In genomic region chr1:130838288-130838687, GRCm38 (mm10) we compare ENCODE assay signal across 10 mouse cellular contexts. TPM values are rescaled to one million over a fixed set of nuclear protein-coding genes. Genes with fewer than 3 reads are reported as not detected.
A peak's percentile ranks its signal among the peaks of the same experiment; 100 is the strongest.
DNase-seq lines count a peak whose midpoint lies in the region; TF ChIP-seq lines count a peak whose summit lies in the region.
"Had no signal": no experiment of that assay in that cellular context is flagged by ENCODE, and none has a peak within 500 bp of the region (broad histone marks: within the 10 kb centered on the region; RNA-seq: fewer than 3 reads in every experiment).

No protein-coding gene starts in this region.

- WGBS in lung, adult 2 months = 33% methylated on average over 6 of the region's 6 CpGs

- no peak overlapping the region for H3K4me3 ChIP-seq in lung, adult 2 months (replicated peaks; ENCODE audit: extremely low read depth, low read depth, low read length)
- H3K4me3 ChIP-seq: embryonic facial prominence, embryonic 13.5 days; midbrain, embryonic 12.5 days had no signal

- peaks cover 2% of the 10 kb centered on the region; the same call in 1 of the 2 replicates for H3K4me1 ChIP-seq in lung, adult 2 months (ENCODE audit: control insufficient read depth, insufficient read depth, low read length)
- H3K4me1 ChIP-seq: embryonic facial prominence, embryonic 13.5 days; midbrain, embryonic 12.5 days had no signal

- no peak for TF ChIP-seq CTCF in lung, adult 2 months (IDR thresholded peaks at IDR 0.05; ENCODE audit: insufficient read depth, low read length)

- peak; percentile 9 for DNase-seq in adrenal gland, postnatal 10 days
- no peak for DNase-seq in adrenal gland, postnatal 36 days
- peak; percentile 23 to 47 for DNase-seq in lung, adult 18-20 months
- DNase-seq in lung, adult 2 months = no peak
- DNase-seq in lung, postnatal 14 days = peak; percentile 61
- peak; percentile 71 for DNase-seq in thymus, postnatal 4 days
- DNase-seq in adrenal gland, adult 8-10 months = no peak
- no peak for DNase-seq in cerebellum, adult 11-12 months

- no peak for TF ChIP-seq POLR2A in lung, adult 2 months (IDR thresholded peaks at IDR 0.05; ENCODE audit: borderline replicate concordance, extremely low read depth, low read depth, low read length)

RNA-seq across cellular contexts. Expression of gene Pigr, which starts 11.8 kb away (rescaled TPM):
- 1 to 10 TPM; 1.1 to 1.3 TPM for total RNA-seq in adrenal gland, postnatal 10 days (2021)
- under 1 TPM; 0.16 to 0.20 TPM for total RNA-seq in adrenal gland, postnatal 36 days (2021)
- polyA plus RNA-seq in lung, adult 2 months (2012; rRNA removed) = 15.2 and 21.6 TPM in 2 replicates
- under 1 TPM; 0.09 to 0.51 (median 0.35) TPM for total RNA-seq in adrenal gland, adult 8-10 months (2022)
- polyA plus RNA-seq: embryonic facial prominence, embryonic 13.5 days; midbrain, embryonic 12.5 days had no signal

RNA-seq across cellular contexts. Expression of gene Fcmr, which starts 27.2 kb away (rescaled TPM):
- total RNA-seq in adrenal gland, postnatal 10 days (2021) = 1 to 10 TPM; 3.4 to 4.1 TPM
- not detected for total RNA-seq in adrenal gland, postnatal 36 days (2021)
- 21.9 and 25.0 TPM in 2 replicates for polyA plus RNA-seq in lung, adult 2 months (2012; rRNA removed)
- 1 to 10 TPM in 1 of 4 experiments, under 1 TPM in 3; 0.70 to 1.0 (median 0.77) TPM for total RNA-seq in adrenal gland, adult 8-10 months (2022)
- polyA plus RNA-seq: embryonic facial prominence, embryonic 13.5 days had no signal

RNA-seq across cellular contexts. Expression of gene Fcamr, which starts 37.6 kb away (rescaled TPM):
- total RNA-seq in adrenal gland, postnatal 10 days (2021) = under 1 TPM; 0.15 to 0.24 TPM
- total RNA-seq in adrenal gland, postnatal 36 days (2021) = not detected
- polyA plus RNA-seq in lung, adult 2 months (2012; rRNA removed) = 0.71 and 1.3 TPM in 2 replicates
- under 1 TPM in 1 of 4 experiments, not detected in 3; 0.22 TPM for total RNA-seq in adrenal gland, adult 8-10 months (2022)
- polyA plus RNA-seq: embryonic facial prominence, embryonic 13.5 days; midbrain, embryonic 12.5 days had no signal

RNA-seq across cellular contexts. Expression of gene Il24, which starts 49.0 kb away (rescaled TPM):
- not detected for total RNA-seq in adrenal gland, postnatal 10 days (2021)
- not detected for total RNA-seq in adrenal gland, postnatal 36 days (2021)
- not detected in 2 replicates for polyA plus RNA-seq in lung, adult 2 months (2012; rRNA removed)
- not detected for total RNA-seq in adrenal gland, adult 8-10 months (2022)
- polyA plus RNA-seq: midbrain, embryonic 12.5 days had no signal

Comparison
In these comparisons a context has a peak if more than half of its experiments do, and no peak if none do; other contexts are left out.
1. DNase-seq: peak in adrenal gland, postnatal 10 days (single experiment), lung, adult 18-20 months (2 of 2), lung, postnatal 14 days (single experiment) and thymus, postnatal 4 days (single experiment); none in adrenal gland, postnatal 36 days (0 of 2), lung, adult 2 months (single experiment), adrenal gland, adult 8-10 months (single experiment) and cerebellum, adult 11-12 months (single experiment).